Mouse (Mus musculus): ENCODE data around the gene Pcbp3. TPM values are rescaled to one million over a fixed set of nuclear protein-coding genes. Genes with fewer than 3 reads are reported as not detected.

The Pcbp3 gene
- polyA plus RNA-seq, 1 experiment from 2014 or later: 39.3 TPM

GRCm38 (mm10) chr10:76724231-76724736, 237.4 kb downstream of the Pcbp3 start:
- ATAC-seq (ENCODE audit: insufficient read depth, low FRiP score, low read depth): no peak
- WGBS: 31% methylated on average over 5 of the region's 5 CpGs

GRCm38 (mm10) chr10:76722751-76723450, 238.8 kb downstream of the Pcbp3 start:
- peaks cover 18% of the 10 kb centered on the region; the same call in 1 of the 2 replicates for H3K36me3 ChIP-seq
- no peak overlapping the region for H3K9ac ChIP-seq
- peak overlapping the region; percentile 64 for H3K4me2 ChIP-seq
- no peak overlapping the region for H3K27ac ChIP-seq
- no peaks in the 10 kb centered on the region for H3K9me3 ChIP-seq
- 83% methylated on average over 18 of the region's 18 CpGs for WGBS
- no peak overlapping the region for H3K4me3 ChIP-seq (replicated peaks)
- no peaks in the 10 kb centered on the region; the same call in 1 of the 2 replicates for H3K4me1 ChIP-seq
- no peak for ATAC-seq (ENCODE audit: insufficient read depth, low FRiP score, low read depth)
- no peaks in the 10 kb centered on the region for H3K27me3 ChIP-seq (replicated peaks)

More at GRCm38 (mm10) chr10:76724231-76724736, 237.4 kb downstream of the Pcbp3 start:
- H3K9me3 ChIP-seq: no peaks in the 10 kb centered on the region
- peak overlapping the region; percentile 64 for H3K4me2 ChIP-seq
- no peaks in the 10 kb centered on the region for H3K27me3 ChIP-seq (replicated peaks)
- H3K36me3 ChIP-seq: peaks cover 18% of the 10 kb centered on the region; the same call in 1 of the 2 replicates
- H3K4me1 ChIP-seq: no peaks in the 10 kb centered on the region; the same call in 1 of the 2 replicates
- peak overlapping the region; percentile 9; the same call in 1 of the 2 replicates for H3K9ac ChIP-seq
- no peak overlapping the region for H3K27ac ChIP-seq
- H3K4me3 ChIP-seq (replicated peaks): peak overlapping the region; percentile 45

GRCm38 (mm10) chr10:76721746-76722145, 239.9 kb downstream of the Pcbp3 start:
- Histone ChIP-seq H3K9me3 (no peaks in the 10 kb centered on the region), H3K27ac (no peak overlapping the region), H3K4me3 (replicated peaks) (no peak overlapping the region), H3K4me1 (no peaks in the 10 kb centered on the region; the same call in 1 of the 2 replicates), H3K9ac (no peak overlapping the region), H3K27me3 (replicated peaks) (no peaks in the 10 kb centered on the region), H3K4me2 (no peak overlapping the region), H3K36me3 (peaks cover 18% of the 10 kb centered on the region; the same call in 1 of the 2 replicates)
- no peak for ATAC-seq (ENCODE audit: insufficient read depth, low FRiP score, low read depth)
- 93% methylated on average over 6 of the region's 6 CpGs for WGBS

GRCm38 (mm10) chr10:76721216-76721615, 240.5 kb downstream of the Pcbp3 start:
- Histone ChIP-seq H3K4me2 (no peak overlapping the region), H3K9me3 (no peaks in the 10 kb centered on the region), H3K4me3 (replicated peaks) (no peak overlapping the region), H3K27ac (no peak overlapping the region), H3K36me3 (peaks cover 18% of the 10 kb centered on the region; the same call in 1 of the 2 replicates), H3K27me3 (replicated peaks) (no peaks in the 10 kb centered on the region), H3K4me1 (no peaks in the 10 kb centered on the region; the same call in 1 of the 2 replicates), H3K9ac (no peak overlapping the region)
- no peak for ATAC-seq (ENCODE audit: insufficient read depth, low FRiP score, low read depth)
- 86% methylated on average over 11 of the region's 11 CpGs for WGBS

DNA sequence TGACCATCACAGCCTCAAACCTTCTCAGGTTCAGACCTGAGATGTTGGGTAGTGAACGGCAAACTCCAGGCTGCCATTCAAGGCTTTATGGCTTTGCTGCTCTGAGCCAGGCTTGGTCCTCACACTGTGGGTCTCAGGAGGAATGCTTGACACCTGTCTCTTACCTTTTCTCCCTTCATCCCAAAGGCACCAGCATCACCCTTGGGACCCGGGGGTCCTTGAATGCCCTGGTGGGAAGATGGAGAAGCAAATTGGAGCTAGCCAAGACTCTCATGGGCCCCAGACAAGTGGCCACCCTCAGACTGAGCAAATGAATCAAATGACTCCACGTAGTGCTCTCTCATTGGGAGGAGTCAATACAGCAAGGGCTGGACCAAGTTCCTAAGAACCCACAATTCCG, 244.1 kb downstream of the Pcbp3 start:
- 84% methylated on average over 4 of the region's 4 CpGs for WGBS
- H3K9ac ChIP-seq: no peak overlapping the region
- H3K4me1 ChIP-seq: no peaks in the 10 kb centered on the region
- H3K4me3 ChIP-seq (replicated peaks): no peak overlapping the region
- ATAC-seq (ENCODE audit: insufficient read depth, low FRiP score, low read depth): no peak
- H3K4me2 ChIP-seq: no peak overlapping the region
- H3K27me3 ChIP-seq (replicated peaks): no peaks in the 10 kb centered on the region
- H3K9me3 ChIP-seq: no peaks in the 10 kb centered on the region
- H3K27ac ChIP-seq: no peak overlapping the region
- peaks cover 32% of the 10 kb centered on the region for H3K36me3 ChIP-seq

DNA sequence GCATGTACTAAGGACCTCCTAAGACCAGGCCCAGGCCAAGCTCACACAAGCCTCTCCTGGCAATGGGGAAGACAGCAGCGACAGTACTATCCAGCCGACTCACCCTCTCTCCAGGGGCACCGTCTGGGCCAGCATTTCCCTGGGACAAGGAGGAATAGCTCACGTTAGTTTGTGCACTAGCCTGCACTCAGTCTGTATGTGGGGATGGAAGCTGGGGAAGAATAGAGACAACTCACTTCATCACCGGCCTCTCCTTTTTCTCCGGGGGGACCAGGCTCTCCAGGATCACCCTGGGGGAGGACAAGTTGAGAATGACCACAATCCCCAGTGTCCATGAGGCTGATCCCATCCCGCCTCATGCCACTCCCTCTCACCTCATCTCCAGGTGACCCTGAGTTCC, 244.7 kb downstream of the Pcbp3 start:
- Histone ChIP-seq H3K9ac (no peak overlapping the region), H3K4me3 (replicated peaks) (no peak overlapping the region), H3K27ac (no peak overlapping the region), H3K27me3 (replicated peaks) (no peaks in the 10 kb centered on the region), H3K36me3 (peaks cover 36% of the 10 kb centered on the region), H3K4me2 (no peak overlapping the region), H3K9me3 (no peaks in the 10 kb centered on the region), H3K4me1 (no peaks in the 10 kb centered on the region)
- ATAC-seq (ENCODE audit: insufficient read depth, low FRiP score, low read depth): no peak
- 89% methylated on average over 7 of the region's 7 CpGs for WGBS

DNA sequence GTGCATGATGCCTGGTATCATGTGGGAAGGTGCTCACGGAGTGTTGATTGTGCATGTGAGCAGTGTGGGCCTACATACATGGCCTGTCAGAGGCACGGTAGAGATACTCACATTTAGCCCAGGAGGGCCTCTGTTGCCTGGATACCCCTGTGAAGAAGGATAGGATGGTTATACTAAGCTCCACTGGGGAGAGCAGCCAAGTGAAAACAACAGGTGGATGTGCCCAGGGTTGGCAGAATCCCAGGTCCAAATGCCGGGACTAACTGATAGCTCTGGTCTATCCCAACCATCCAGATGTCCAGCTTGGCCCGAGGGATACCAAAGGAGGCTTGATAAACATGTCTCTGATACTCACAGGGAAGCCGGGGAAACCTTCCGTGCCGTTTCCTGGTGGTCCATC, 247.4 kb downstream of the Pcbp3 start:
- H3K9me3 ChIP-seq: no peaks in the 10 kb centered on the region
- 78% methylated on average over 7 of the region's 7 CpGs for WGBS
- H3K27ac ChIP-seq: no peak overlapping the region
- H3K9ac ChIP-seq: no peak overlapping the region
- peaks cover 40% of the 10 kb centered on the region for H3K36me3 ChIP-seq
- H3K4me2 ChIP-seq: no peak overlapping the region
- no peak overlapping the region for H3K4me3 ChIP-seq (replicated peaks)
- H3K27me3 ChIP-seq (replicated peaks): no peaks in the 10 kb centered on the region
- ATAC-seq (ENCODE audit: insufficient read depth, low FRiP score, low read depth): no peak
- H3K4me1 ChIP-seq: no peaks in the 10 kb centered on the region

GRCm38 (mm10) chr10:76712500-76712899, 249.2 kb downstream of the Pcbp3 start:
- Histone ChIP-seq H3K27me3 (replicated peaks) (no peaks in the 10 kb centered on the region), H3K9me3 (no peaks in the 10 kb centered on the region), H3K36me3 (peaks cover 49% of the 10 kb centered on the region), H3K4me1 (no peaks in the 10 kb centered on the region), H3K4me3 (replicated peaks) (no peak overlapping the region), H3K4me2 (no peak overlapping the region), H3K27ac (no peak overlapping the region), H3K9ac (no peak overlapping the region)
- no peak for ATAC-seq (ENCODE audit: insufficient read depth, low FRiP score, low read depth)
- WGBS: 79% methylated on average over 3 of the region's 3 CpGs

Other genes with a start within 250 kb of the Pcbp3 start
- 326 and 336 TPM in 2 replicates for gene Col6a1, start 235.7 kb downstream of the Pcbp3 start, polyA plus RNA-seq (2015; fragmentation: Nextera tagmentation; extraction: Ambion mirVana)
- gene Slc19a1, start 70.4 kb upstream of the Pcbp3 start, polyA plus RNA-seq (2015; fragmentation: Nextera tagmentation; extraction: Ambion mirVana): 33.9 and 34.3 TPM in 2 replicates
- 70.3 and 79.2 TPM in 2 replicates for gene Col18a1, start 204.7 kb upstream of the Pcbp3 start, polyA plus RNA-seq (2015; fragmentation: Nextera tagmentation; extraction: Ambion mirVana)